Mouse (Mus musculus) embryo, embryonic 10 days (tissue): ENCODE measurements around the gene Basp1.
"Not testable (repeated sequence)": the region's sequence is repeated elsewhere in the genome, so short reads cannot be mapped to it uniquely, and the experiment has no call there.

Source experiments
- DNase-seq: peaks from one replicate; pipeline ENCODE4 v3.0.0-alpha.2; 2015; ENCODE audit warnings: low spot score

Basp1 gene

DNA sequence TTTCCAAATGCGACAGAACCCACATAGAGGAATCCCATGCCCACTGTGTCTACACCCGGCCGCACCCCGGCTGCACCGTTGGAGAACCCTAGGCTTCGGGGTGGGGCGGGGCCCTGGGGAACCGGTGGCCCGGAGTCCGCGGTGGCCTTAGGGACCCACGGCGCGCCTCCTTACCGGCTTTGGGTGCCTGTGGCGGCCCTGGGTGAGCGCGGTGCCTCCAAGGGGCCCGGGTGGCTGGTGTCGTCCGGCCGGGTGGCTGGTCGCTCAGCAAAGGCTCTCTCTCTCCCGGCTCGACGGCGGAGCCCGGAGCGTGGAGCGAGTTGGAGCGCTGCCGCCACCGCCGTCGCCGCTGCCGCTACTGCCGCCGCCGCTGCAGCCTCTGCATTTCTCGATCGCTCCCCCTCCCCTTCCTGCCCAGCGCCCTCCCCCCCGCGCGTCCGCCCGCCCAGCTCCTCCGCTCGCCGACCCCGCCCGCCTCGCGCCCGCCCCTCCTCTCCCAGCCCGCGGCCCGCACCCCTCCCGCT, at the start of gene Basp1:
Gene Basp1 (minus strand): TSS at position 387 of the 524 bp plus-strand sequence.
- peak; percentile 87 for DNase-seq

DNA sequence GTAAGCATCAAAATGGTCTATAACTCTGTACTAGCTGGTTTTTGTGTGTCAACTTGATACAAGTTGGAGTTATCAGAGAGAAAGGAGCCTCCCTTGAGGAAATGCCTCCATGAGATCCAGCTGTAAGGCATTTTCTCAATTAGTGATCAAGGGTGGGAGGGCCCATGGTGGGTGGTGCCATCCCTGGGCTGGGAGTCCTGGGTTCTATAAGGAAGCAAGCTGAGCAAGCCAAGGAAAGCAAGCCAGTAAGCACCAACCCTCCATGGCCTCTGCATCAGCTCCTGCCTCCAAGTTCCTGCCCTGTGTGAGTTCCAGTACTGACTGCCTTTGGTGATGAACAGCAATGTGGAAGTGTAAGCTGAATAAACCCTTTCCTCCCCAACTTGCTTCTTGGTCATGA, 49.5 kb upstream of the Basp1 start:
- not testable (repeated sequence) for DNase-seq

DNA sequence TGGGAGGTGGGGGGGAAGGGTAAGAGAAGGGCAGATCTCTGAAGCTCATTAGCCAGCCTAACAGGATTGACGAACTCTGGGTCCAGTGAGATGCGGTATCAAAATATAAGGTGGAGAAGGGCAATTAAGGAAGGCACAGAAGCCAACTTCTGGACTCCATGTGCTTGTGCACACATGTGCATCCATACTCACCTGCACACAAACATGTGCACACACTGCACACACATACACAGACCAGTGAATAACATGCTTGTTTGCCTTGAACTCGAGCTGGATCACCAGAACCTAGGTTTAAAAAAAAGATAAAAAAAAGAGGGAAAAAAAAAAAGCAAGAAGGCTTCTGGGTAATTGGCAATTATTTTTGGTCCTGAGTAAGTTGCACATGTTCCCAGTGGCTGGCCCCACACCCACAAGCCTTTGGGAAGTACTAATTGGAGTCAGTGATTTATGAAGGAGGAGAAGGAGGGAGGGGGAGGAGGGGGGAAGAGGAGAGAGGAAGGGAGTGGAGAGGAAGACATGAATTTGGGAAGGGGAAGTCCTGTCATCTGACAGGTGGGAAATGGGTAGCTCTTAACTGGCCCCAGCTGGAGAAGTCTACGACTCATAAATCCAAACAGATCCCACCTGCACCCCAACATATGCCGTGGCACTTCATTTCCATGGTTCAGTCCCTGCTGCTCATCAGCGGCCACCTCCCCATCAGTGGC, 48.6 kb upstream of the Basp1 start:
- DNase-seq: no peak

DNA sequence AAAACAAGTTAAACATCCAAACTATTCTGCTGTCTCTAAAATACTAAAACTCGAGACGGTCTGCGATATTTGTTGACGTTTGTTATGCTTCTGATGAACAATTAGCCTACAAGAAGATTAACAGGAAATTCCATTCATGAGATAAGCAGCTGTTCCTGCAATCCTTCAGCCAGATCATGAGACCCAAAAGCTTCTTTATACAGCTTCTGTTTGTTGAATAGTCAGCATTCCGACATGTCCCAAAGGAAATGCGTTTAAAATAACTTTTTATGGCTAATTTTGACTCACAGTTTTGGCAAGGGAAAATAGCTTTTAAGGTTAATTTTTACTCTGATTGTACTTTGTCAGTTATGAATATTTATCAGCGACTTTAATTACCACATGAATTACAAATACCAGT, 46.3 kb upstream of the Basp1 start:
- DNase-seq: no peak

DNA sequence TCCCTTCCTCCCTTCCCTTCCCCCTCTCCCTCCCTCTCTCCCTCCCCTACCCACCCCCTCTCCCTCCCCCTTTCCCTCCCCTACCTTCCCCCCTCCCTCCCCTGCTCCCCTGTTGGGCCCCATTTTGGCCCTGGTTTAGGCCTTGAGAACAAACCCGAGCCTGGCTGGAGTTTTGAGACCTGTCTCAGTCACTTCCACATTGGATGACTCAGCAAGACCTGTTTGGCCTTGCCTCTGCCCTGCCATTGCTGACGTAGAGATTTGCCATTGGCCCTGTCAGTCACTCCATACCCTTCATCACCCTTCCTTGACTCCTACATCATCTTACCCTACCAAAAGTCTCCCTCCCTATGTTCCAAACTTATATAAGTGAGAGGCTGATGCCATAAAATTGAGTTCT, 43.9 kb upstream of the Basp1 start:
- no peak for DNase-seq

DNA sequence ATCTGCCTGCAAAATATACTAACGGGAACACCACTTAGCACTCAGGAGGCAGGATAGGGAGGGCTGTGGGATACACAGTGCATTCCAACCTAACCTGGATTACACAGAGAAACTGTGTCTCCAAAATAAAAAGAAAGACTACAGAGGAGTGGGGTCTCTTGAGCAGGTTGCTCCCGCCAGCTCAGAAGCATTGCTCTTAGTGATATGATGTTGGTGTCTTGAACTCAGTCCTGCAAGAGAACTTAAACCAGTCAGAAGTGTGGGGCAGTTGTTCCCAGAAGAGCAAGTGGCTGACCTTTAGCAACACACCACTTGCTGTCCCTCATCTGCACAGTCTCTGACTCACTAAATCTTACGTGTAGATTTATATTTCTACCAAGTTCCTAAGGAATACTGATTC, 40.0 kb upstream of the Basp1 start:
- DNase-seq: no peak

DNA sequence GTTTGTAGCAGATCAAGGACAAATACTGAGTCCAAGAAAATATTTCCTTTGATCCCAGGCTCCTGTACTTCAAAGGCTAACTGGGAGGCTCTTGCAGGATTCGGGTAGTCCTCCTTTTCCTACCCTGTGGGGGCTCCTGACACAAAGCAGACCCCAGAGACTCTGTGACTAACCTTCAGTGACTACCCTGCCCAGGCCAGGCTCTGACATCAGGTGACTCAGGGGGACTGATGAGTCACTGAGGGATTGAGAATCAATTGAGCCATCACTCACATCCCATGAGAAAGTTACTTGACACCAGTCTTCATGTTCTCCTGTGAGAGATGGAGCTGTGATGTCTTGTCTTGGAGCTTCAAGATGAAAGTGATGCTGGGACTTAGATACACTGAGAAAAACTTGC, 35.8 kb upstream of the Basp1 start:
- DNase-seq: no peak

DNA sequence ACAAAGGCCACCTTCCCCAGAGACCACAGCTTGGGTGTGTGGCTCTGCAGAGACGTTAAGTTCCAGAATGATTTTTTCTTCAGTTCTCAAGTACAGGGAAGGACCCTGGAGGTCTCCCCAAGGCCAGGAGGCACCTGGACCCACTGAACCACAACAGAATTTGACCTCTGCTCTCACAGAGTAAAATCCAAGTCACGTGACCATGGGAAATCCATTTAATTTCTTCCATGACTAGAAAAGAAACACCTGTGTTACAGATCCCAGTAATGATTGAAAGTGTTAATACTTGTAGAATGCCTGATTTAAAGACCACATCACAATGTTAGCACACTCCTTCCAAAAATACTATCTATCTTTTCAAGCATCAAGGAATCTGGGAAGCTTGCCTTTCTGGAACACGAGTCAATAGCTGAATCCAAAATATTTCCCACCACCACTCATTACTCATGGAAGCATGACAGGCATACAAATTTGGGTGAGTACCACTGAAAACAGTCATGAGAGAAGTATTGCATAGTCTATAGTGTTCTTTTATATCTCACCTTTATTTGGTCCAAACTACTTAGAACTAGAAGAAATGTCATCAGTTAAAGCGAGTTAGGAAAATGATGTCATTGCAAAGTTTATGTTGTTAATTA, 35.3 kb upstream of the Basp1 start:
- DNase-seq: no peak

DNA sequence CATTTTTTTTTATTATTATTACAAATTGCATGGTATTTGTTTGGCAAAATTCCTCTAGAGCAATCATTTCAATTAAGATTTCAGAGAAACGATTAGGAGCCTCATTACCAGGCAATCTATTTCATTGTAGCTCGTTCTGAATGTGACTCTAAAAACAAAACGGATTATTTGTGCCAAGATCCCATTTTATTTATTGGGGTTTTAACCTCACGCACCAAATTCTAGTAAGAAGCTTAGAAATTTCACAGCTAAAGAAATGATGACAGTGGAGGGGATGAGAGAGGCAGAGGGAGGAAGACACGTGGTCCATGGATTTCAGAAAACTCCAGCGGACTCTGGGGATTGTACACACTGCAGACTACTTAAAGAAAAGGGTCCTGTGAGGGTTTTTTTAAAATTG, 33.6 kb upstream of the Basp1 start:
- no peak for DNase-seq

DNA sequence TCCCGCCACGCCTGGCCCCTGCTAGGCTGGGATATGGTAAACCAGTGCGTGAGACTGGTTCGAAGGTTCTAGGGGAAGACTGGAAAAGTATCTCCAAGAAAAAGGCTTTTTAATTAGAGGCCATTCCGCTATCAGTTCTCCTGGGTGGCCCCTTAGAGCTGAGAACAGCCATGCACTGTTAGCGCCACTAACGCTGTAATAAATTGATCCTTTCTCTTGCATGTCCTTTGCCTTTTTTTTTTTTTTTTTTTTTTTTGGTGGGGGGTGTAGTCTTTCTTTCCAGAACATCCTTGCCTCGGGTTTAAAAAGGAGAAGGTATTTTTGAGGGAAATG, 32.6 kb upstream of the Basp1 start:
- no peak for DNase-seq

DNA sequence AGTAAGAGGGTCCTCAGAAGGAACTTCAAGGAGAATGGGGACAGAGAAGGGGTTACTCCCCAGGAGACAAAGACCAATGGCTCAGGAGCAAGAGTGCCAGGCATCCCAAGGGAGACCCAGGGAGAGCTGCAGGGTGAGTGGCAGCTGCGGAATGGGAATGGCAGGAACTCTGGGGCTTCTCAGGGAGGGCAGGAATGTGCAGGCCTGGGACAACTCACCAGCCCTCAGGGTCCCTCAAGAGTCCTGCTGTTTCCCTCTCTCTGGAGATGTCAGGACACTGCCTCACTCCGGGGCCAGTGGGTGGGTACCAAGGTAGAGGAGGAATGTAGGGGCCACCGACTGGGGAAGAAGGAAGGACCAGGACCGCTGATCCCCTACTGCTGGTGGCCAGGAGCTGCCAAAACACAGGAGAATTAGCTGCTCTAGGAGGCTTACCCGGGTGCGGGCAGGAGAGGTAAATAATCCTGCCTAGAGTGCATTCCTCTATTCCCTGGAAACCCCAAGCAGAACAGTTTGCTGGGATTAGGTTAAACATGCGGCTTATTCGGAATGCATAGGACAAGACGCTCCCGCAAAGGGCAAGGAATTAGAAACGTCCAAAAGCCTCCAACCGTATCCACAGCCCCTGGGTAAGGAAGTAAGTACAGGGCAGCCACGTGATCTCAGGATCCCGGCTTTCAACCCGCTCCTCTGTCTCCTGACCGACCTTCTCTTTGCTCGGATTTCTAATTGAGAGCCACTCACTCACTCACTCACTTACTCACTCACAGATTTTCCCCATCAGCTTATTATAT, 32.0 kb upstream of the Basp1 start:
- DNase-seq: peak; percentile 60

DNA sequence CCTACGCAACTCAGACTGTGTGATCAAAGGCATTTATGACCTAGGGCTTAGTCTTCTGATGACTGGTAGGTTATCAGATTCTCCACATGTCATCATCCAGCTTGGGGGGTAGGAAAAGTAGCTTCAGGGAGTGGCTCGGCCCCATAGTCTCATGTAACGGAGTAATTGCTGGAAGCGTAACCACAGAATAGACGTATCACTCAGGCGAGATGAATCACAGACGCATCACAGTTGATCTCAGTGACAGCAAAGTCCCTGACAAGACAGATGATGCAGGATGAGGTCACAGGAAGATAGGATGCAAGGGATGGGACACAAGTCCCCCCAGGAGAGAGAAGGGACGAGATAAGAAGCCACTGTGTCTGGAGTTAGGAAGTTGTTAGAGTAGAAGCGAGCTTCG, 30.6 kb upstream of the Basp1 start:
- no peak for DNase-seq

DNA sequence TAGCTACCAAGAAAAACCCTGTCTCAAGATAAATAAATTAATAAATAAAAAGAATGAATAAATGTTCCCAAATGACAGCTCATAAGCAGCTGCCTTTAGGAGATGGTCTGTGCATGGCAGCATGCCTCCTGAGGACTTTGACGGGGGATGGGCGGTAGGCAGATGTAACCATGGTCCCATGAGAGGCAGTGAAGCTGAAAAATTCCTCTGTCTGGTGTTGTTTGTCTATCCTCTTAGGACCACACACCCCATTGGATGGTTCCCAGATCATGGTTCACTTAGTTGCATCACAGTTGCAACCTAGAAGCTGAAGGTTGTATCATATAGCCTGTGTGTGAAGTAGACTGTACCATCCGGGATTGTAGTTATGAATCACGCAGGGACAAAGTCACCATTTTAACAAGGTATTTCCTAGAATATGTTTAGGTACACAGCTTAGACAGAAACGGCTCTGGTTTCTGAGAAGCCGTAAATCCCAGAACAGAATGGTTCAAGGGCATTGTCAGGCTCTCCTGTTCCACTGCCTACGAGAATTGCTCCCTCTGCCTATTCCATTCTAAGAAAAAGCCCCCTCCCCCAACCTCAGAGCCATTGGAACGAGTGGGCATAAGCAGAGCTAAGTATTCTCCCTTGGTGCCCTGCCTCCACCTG, 29.7 kb upstream of the Basp1 start:
- DNase-seq: peak; percentile 33

DNA sequence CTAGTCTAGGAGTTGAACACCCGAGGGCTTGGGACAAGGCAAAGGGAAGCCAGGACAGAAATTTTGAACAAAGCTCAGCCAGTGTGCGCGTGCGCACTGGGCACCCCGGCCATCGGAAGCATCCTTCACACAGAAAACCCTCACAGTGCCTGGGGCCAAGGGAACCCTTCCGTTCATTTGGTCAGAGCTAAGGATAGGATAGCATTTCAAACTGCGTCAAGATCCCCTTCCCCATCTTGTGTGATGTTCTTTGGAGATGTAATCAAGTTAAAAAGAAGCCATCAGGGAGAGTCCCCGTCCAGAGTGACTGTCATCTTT, 28.3 kb upstream of the Basp1 start:
- DNase-seq: no peak

DNA sequence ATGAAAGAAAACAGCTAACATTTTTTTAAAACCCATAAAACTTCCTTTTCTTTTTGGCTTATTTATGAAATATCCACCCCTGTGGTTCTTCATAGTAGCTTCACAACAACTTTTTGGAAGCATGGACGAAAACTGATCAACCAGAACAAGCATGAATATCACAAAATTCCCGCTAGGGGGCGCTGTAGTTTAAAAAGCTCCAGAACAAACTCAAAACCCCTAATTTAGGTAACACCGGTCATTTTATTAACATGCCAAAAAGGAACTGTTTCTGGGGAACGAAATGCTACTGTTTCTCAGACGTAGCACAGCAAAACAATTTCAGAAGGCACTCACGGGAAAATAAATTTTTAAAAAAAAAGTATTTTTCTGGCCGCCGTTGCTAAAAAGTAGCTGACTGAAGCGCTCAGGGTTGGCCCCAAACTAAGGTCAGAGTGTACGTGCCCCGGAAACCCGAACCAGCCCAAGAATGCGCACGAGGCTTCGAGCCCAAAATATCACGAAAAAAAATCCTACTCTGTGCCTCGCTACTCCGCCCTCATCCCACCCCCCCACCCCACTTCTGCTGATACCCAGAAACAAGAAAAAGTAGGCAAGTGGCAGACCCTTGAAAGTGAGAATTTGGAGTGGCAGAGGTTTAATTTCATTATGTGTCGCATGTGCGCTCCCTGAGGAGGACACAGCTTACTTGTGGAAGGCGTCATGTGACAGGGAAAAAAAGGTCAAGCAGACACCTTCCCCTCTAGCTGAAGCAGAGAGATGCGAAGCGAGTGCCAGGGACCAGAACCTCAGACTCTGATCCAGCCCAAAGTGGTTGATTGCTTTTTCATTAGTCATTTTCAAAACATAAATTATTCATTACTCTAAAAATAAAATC, 27.7 kb upstream of the Basp1 start:
- peak; percentile 44 for DNase-seq

DNA sequence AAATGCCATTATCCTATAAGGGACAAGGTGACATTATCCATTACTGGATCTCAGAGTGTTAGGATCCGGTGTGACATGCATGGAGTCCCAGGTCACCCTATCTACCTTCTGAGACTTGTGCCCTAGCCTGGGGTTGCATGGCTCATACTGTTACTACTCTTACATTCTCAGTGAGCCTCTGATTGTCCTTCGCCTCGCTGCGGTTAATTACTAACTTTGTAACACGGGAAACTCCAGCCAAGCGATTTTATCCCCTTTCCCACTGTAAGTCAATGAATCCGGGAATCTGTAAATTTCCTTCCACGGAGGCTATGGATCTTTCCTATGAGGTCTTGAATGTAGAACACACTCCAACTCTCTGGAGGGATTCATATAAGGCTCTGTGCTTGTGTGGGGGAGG, 26.8 kb upstream of the Basp1 start:
- DNase-seq: no peak

DNA sequence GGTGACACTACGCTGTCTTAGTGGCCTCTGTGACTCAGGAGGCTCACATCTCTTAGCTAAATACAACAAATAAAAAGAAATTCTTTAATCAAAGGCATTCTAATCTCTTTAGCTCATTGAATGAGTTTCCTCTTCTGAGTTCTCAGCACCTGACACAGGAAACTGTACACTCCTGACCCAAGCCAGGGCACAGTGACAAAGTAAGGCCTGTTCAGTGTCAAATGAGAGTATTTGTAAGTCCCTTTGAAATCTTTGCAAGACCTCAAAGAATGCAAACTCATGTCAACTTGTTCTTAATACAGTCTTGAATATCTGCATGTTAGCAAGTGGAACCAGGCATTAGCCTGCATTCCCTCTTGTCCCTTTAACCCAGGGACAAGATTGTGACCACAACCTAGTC, 18.8 kb upstream of the Basp1 start:
- no peak for DNase-seq

DNA sequence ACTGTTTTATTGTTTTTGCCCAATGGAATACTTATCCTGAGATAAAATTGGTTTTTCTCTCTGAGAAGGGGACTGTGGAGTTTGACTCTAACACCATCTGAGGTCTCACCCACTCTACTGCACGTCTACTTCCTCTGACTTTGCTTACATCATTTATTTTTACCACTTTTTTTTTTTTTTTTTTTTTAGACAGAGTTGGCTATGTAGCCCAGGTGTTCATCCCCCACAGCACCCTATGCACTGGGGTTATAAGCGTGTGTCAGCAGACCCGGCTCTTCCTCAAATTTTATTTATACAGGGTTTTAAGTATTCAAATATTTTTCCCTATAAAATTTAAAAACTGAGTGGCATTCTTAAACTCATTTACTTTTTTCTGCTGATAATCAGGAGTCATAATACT, 16.6 kb upstream of the Basp1 start:
- no peak for DNase-seq

DNA sequence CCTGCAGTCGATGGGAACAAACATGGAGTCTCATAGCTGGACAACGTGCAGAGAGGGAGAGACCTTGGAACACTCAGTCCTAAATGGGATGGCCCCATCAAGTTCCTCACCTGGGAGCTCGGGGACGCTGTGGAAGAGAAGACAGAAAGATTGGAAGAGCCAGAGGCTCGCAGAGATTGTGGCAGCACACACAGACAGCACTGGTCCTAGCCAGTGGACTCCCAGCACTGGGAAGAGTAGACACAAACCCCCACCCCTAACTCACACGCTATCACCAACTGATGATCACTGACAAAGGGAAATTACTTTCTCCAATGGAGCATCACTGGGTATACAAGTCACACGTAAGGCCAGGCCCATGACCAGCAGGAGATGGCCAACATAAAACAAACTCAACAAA, 15.4 kb upstream of the Basp1 start:
- DNase-seq: no peak

DNA sequence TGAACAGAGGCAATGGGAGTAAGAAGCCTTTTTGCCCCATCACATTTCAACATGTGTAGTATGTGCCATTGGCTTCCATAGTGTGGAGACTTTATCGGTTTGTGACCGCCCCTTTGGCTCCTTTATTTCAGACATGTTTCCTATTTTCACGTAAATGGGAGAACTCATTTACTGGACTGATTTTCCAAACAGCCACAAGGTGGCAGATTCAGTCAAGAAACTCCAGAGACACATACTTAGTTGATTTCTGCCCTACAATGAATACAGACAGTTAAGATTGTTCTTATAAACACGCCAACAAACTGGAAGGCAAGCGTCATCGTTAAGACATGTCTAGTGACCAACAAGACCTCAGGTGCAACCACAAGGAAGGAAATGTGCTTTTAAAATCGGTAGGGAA, 15.0 kb upstream of the Basp1 start:
- DNase-seq: peak; percentile 60

DNA sequence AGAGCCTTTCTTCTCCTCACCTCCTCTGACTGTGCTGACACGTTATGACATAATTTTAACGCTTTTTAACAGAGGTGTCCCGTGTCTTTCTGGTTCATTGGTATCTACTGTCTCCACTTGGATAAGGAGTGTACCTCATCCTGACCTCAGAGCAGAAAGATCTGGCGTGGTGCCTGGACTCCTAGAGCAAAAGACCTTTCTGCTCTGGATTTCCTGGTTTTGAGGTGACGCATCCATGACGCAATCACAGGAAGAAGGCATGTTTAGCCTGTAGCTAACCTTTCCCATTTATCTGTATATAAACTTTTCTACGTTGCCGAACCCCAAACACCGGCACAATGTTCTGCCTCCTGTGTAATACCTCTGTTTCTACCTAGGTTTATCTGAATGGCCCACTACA, 6.7 kb upstream of the Basp1 start:
- no peak for DNase-seq

DNA sequence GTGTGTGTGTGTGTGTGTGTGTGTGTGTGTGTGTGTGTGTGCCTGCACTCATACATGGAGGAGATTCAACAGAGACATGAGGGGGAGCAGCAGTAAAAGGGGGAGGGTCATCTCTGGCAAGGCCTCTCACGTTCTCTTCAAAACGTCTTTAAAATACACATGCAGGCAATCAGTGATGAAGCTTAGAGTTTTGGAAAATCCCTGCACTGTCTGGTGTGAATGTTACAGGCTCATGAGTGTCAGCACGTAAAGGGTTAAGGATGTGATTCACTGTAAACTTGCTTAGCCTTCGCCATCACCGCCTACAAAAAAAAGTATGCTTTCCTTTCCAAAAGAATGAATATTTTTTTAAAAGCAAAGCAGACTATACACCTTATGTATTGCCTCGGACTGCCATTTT, 2.8 kb upstream of the Basp1 start:
- no peak for DNase-seq
